Mouse (Mus musculus) frontal cortex, postnatal 10 days (tissue): ENCODE measurements around the gene Pskh1.

Experiments used
- DNase-seq, 2 experiments: peaks; one replicate each; pipeline ENCODE4 v3.0.0; 2022; ENCODE audit warnings: low spot score in 2 of 2, mixed read lengths in 1 of 2

Gene Pskh1

GRCm38 (mm10) chr8:105957813-105958212, 57.6 kb downstream of the Pskh1 start:
- no peak for DNase-seq

GRCm38 (mm10) chr8:105959350-105959749, 59.1 kb downstream of the Pskh1 start:
- no peak for DNase-seq

GRCm38 (mm10) chr8:105961101-105961500, 60.9 kb downstream of the Pskh1 start:
- no peak for DNase-seq

- DNase-seq, result no peak
These were observed 61.3 kb downstream of the Pskh1 start for GRCm38 (mm10) chr8:105961536-105961935.

GRCm38 (mm10) chr8:105964506-105965265, 64.4 kb downstream of the Pskh1 start:
- no peak for DNase-seq

GRCm38 (mm10) chr8:105965266-105965904, 65.1 kb downstream of the Pskh1 start:
- DNase-seq, result no peak

GRCm38 (mm10) chr8:105965905-105966341, 65.7 kb downstream of the Pskh1 start, which contains the start of gene Slc12a4:
TSS of gene Slc12a4 (minus strand) at chr8:105966097.
- DNase-seq, result peak in 1 of 2 experiments; percentile 56

GRCm38 (mm10) chr8:105966692-105967311, 66.6 kb downstream of the Pskh1 start:
- no peak for DNase-seq

GRCm38 (mm10) chr8:105969367-105969766, 69.1 kb downstream of the Pskh1 start:
- DNase-seq, result no peak

GRCm38 (mm10) chr8:105971019-105971720, 70.9 kb downstream of the Pskh1 start:
- no peak for DNase-seq

GRCm38 (mm10) chr8:105975363-105975762, 75.1 kb downstream of the Pskh1 start:
- no peak for DNase-seq

GRCm38 (mm10) chr8:105979325-105979724, 79.1 kb downstream of the Pskh1 start, which contains the start of gene Dpep3:
TSS of gene Dpep3 (minus strand) at chr8:105979429.
- no peak for DNase-seq

GRCm38 (mm10) chr8:105981146-105981545, 80.9 kb downstream of the Pskh1 start:
- no peak for DNase-seq
